Mouse (Mus musculus) right cerebral cortex, adult 18-20 months (tissue): ENCODE measurements at regions not wholly inside any gene's neighbourhood (a gene's known extent, or its start where the extent isn't known, plus 50 kb on each side); places are given as distances from the start of the nearest gene placed in this dataset.

Source experiments
- DNase-seq: peaks from one replicate; pipeline ENCODE4 v3.0.0; 2022; ENCODE audit warnings: mixed read lengths

DNA sequence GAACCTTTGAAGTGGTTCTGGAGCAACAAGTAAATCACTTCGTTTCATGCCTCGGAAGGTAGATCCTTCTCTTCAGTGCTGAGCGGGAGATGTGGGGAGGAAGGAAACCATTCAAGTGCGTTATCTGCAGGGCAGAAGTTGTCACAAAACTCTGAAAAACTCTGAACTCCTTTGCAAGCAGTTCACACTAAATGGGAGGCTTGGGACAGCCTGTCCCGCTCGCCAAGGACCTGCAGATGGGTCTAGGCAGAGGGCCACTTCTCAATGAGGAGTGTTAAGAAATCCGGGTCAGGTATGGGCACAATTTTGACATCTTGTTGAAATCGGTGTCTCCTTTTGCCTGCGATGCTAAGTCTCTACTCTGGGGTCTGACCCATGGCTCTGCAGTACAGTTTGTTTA lies 58.6 kb upstream of the Gm10295 start:
- no peak for DNase-seq

DNA sequence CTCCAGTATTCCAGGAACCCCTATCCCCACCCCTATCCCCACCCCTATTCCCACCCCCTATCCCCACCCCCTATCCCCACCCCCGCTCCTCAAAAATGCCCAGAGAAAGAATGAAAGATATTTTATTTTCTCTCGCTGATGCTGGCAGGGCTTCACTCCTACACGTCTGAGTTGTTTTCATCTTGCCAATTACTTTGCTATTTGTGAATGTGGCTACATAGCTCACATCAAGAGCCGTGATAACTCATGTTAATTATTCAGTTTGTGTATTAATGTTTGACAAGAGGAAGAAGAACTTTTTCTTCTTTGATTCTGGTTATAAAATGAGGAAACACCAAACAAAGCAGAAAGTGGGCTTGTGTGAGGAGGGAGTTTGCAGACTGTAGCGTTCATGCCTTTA lies 57.8 kb upstream of the Gm10295 start:
- no peak for DNase-seq

DNA sequence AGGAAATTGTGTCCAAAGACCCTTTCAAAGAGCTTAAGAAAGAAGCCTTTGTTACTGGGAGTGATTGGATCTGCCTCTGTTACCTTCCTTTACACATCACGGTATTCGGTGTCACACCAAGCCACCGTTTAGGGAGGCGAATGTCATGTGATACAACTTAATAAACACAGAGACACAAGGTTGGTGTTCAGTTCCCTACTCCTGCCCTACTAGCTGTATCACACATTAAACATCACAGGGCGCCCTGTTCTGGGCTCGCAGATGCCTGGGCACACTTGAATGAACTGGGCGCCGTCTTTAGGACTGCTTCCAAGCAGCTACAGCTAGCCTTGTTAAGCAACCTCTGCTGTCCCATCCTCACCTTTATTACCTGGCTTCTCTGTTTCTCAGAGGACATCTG lies 55.0 kb upstream of the Gm10295 start:
- DNase-seq = no peak
